Mouse (Mus musculus): ENCODE results near the gene Shc1. TPM values are rescaled to one million over a fixed set of nuclear protein-coding genes. Genes with fewer than 3 reads are reported as not detected.

The Shc1 gene
- 54.8 and 61.2 TPM in 2 replicates for polyA plus RNA-seq (2016; fragmentation: Nextera tagmentation; extraction: Ambion mirVana)

- Histone ChIP-seq H3K27ac (peak within 1 kb of the TSS; percentile 91), H3K9me3 (replicated peaks) (no peaks in the 10 kb centered on the region), H3K27me3 (no peaks in the 10 kb centered on the region), H3K36me3 (peaks cover 25% of the 10 kb centered on the region), H3K9ac (peak within 1 kb of the TSS; percentile 72), H3K4me1 (peaks cover 45% of the 10 kb centered on the region), H3K4me3 (peak within 1 kb of the TSS; percentile 59), H3K4me2 (replicated peaks) (peak within 1 kb of the TSS; percentile 85)
- peak; percentile 97 for ATAC-seq (ENCODE audit: low FRiP score)
- WGBS: under 1% methylated on average over 39 of the region's 39 CpGs
Measured at GRCm38 (mm10) chr3:89418170-89418860, at the start of gene Shc1, which contains the start of gene Cks1b. Gene Shc1, plus strand, starts transcription at chr3:89418443. Gene Cks1b, minus strand, starts transcription at chr3:89418383.

- Histone ChIP-seq H3K36me3 (no peaks in the 10 kb centered on the region), H3K27ac (no peak overlapping the region), H3K9me3 (replicated peaks) (no peaks in the 10 kb centered on the region), H3K9ac (no peak overlapping the region), H3K27me3 (peaks cover 3% of the 10 kb centered on the region), H3K4me3 (no peak overlapping the region), H3K4me1 (peaks cover 9% of the 10 kb centered on the region), H3K4me2 (replicated peaks) (no peak overlapping the region)
- WGBS: 39% methylated on average over 5 of the region's 5 CpGs
- no peak for ATAC-seq (ENCODE audit: low FRiP score)
Measured at GRCm38 (mm10) chr3:89373581-89374231, 44.5 kb upstream of the Shc1 start.

GRCm38 (mm10) chr3:89377831-89378230 lies 40.4 kb upstream of the Shc1 start:
- peaks cover 13% of the 10 kb centered on the region for H3K4me1 ChIP-seq
- H3K4me3 ChIP-seq: no peak overlapping the region
- H3K27ac ChIP-seq: no peak overlapping the region
- no peak overlapping the region for H3K4me2 ChIP-seq (replicated peaks)
- H3K9me3 ChIP-seq (replicated peaks): no peaks in the 10 kb centered on the region
- no peak overlapping the region for H3K9ac ChIP-seq
- ATAC-seq (ENCODE audit: low FRiP score): no peak; the same call in 1 of the 2 replicates
- H3K27me3 ChIP-seq: peaks cover 3% of the 10 kb centered on the region
- 64% methylated on average over 4 of the region's 4 CpGs for WGBS
- no peaks in the 10 kb centered on the region for H3K36me3 ChIP-seq

GRCm38 (mm10) chr3:89378394-89379067 lies 39.7 kb upstream of the Shc1 start:
- H3K36me3 ChIP-seq: no peaks in the 10 kb centered on the region
- H3K9me3 ChIP-seq (replicated peaks): no peaks in the 10 kb centered on the region
- peak; percentile 91 for ATAC-seq (ENCODE audit: low FRiP score)
- peaks cover 3% of the 10 kb centered on the region for H3K27me3 ChIP-seq
- peak overlapping the region; percentile 54 for H3K4me3 ChIP-seq
- H3K9ac ChIP-seq: peak overlapping the region; percentile 69
- peak overlapping the region; percentile 92 for H3K4me2 ChIP-seq (replicated peaks)
- 1% methylated on average over 14 of the region's 29 CpGs for WGBS
- H3K4me1 ChIP-seq: peaks cover 13% of the 10 kb centered on the region
- peak overlapping the region; percentile 55; the same call in 1 of the 2 replicates for H3K27ac ChIP-seq

GRCm38 (mm10) chr3:89379388-89380131 lies 38.7 kb upstream of the Shc1 start:
- WGBS: 86% methylated on average over 31 of the region's 31 CpGs
- no peak for ATAC-seq (ENCODE audit: low FRiP score)

GRCm38 (mm10) chr3:89380291-89380690 lies 38.0 kb upstream of the Shc1 start:
- H3K9me3 ChIP-seq (replicated peaks): no peaks in the 10 kb centered on the region
- H3K9ac ChIP-seq: no peak overlapping the region
- H3K27ac ChIP-seq: no peak overlapping the region
- peaks cover 13% of the 10 kb centered on the region for H3K4me1 ChIP-seq
- H3K27me3 ChIP-seq: peaks cover 3% of the 10 kb centered on the region
- no peak overlapping the region for H3K4me3 ChIP-seq
- H3K36me3 ChIP-seq: no peaks in the 10 kb centered on the region
- H3K4me2 ChIP-seq (replicated peaks): no peak overlapping the region
- 94% methylated on average over 14 of the region's 14 CpGs for WGBS
- ATAC-seq (ENCODE audit: low FRiP score): no peak

More at GRCm38 (mm10) chr3:89379388-89380131, 38.7 kb upstream of the Shc1 start:
- Histone ChIP-seq H3K4me2 (replicated peaks) (peak overlapping the region; percentile 92; the same call in 1 of the 2 replicates), H3K27me3 (peaks cover 3% of the 10 kb centered on the region), H3K4me3 (no peak overlapping the region), H3K9ac (no peak overlapping the region), H3K4me1 (peaks cover 13% of the 10 kb centered on the region), H3K36me3 (no peaks in the 10 kb centered on the region), H3K27ac (no peak overlapping the region), H3K9me3 (replicated peaks) (no peaks in the 10 kb centered on the region)

- Histone ChIP-seq H3K4me3 (no peak overlapping the region), H3K36me3 (no peaks in the 10 kb centered on the region), H3K9me3 (replicated peaks) (no peaks in the 10 kb centered on the region), H3K27me3 (peaks cover 3% of the 10 kb centered on the region; the same call in 1 of the 2 replicates), H3K4me1 (peaks cover 13% of the 10 kb centered on the region), H3K4me2 (replicated peaks) (no peak overlapping the region), H3K9ac (no peak overlapping the region), H3K27ac (no peak overlapping the region)
- WGBS: 93% methylated on average over 18 of the region's 18 CpGs
- ATAC-seq (ENCODE audit: low FRiP score): no peak
Measured at GRCm38 (mm10) chr3:89380711-89381110, 37.5 kb upstream of the Shc1 start.

- WGBS: 85% methylated on average over 11 of the region's 11 CpGs
- Histone ChIP-seq H3K4me2 (replicated peaks) (no peak overlapping the region), H3K27me3 (peaks cover 3% of the 10 kb centered on the region; the same call in 1 of the 2 replicates), H3K9me3 (replicated peaks) (no peaks in the 10 kb centered on the region), H3K27ac (no peak overlapping the region), H3K36me3 (no peaks in the 10 kb centered on the region), H3K4me1 (peaks cover 13% of the 10 kb centered on the region), H3K4me3 (no peak overlapping the region), H3K9ac (no peak overlapping the region)
- no peak for ATAC-seq (ENCODE audit: low FRiP score)
Measured at GRCm38 (mm10) chr3:89381233-89381632, 37.0 kb upstream of the Shc1 start.

- Histone ChIP-seq H3K9me3 (replicated peaks) (no peaks in the 10 kb centered on the region), H3K4me2 (replicated peaks) (no peak overlapping the region), H3K27me3 (no peaks in the 10 kb centered on the region), H3K4me1 (peaks cover 16% of the 10 kb centered on the region), H3K27ac (no peak overlapping the region), H3K9ac (no peak overlapping the region), H3K36me3 (no peaks in the 10 kb centered on the region), H3K4me3 (no peak overlapping the region)
- 88% methylated on average over 9 of the region's 9 CpGs for WGBS
- ATAC-seq (ENCODE audit: low FRiP score): no peak
Measured at GRCm38 (mm10) chr3:89382033-89382882, 36.0 kb upstream of the Shc1 start.

- Histone ChIP-seq H3K4me1 (peaks cover 15% of the 10 kb centered on the region), H3K9me3 (replicated peaks) (no peaks in the 10 kb centered on the region), H3K9ac (no peak overlapping the region), H3K27ac (no peak overlapping the region), H3K4me3 (no peak overlapping the region), H3K27me3 (no peaks in the 10 kb centered on the region), H3K36me3 (no peaks in the 10 kb centered on the region), H3K4me2 (replicated peaks) (no peak overlapping the region)
- 86% methylated on average over 5 of the region's 5 CpGs for WGBS
- no peak for ATAC-seq (ENCODE audit: low FRiP score)
Measured at GRCm38 (mm10) chr3:89382950-89383349, 35.3 kb upstream of the Shc1 start.

GRCm38 (mm10) chr3:89383651-89384255 lies 34.5 kb upstream of the Shc1 start:
- Histone ChIP-seq H3K27me3 (no peaks in the 10 kb centered on the region), H3K4me2 (replicated peaks) (no peak overlapping the region), H3K36me3 (no peaks in the 10 kb centered on the region), H3K4me1 (peaks cover 7% of the 10 kb centered on the region; the same call in 1 of the 2 replicates), H3K27ac (no peak overlapping the region), H3K9me3 (replicated peaks) (no peaks in the 10 kb centered on the region), H3K9ac (no peak overlapping the region), H3K4me3 (no peak overlapping the region)
- ATAC-seq (ENCODE audit: low FRiP score): no peak
- 84% methylated on average over 5 of the region's 5 CpGs for WGBS

Measured in hindbrain, embryonic 12.5 days (tissue).